Mouse (Mus musculus): ENCODE measurements around the gene Fmnl3.
A peak's percentile ranks its signal among the peaks of the same experiment; 100 is the strongest.

The Fmnl3 gene

DNA sequence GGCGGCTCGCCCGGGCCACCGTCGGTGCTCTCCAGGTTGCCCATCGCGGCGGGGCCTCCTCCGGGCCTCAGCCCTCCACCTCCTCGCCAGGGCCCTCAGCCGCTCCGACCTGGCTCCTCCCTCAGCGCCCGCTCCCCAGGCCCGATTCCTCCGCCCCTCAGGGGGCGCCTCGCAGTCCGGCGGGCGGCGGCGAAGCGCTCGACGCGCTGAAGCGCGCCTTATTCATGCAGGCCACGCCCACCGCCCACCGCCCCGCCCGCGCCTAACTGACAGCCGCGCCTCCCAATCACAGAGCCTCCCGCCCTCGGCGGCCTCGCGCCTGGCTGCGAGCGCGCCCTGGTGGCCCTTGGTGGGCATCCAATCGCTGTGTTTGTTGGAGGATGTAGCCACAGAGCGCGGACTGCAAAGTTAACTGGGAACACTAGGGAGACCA is at the start of gene Fmnl3:
TSS of gene Fmnl3 (minus strand) at position 224 of the 433 bp plus-strand sequence.
- DNase-seq (ENCODE audit: low spot score), result peak; percentile 91

GRCm38 (mm10) chr15:99417692-99418271 is 47.5 kb upstream of the Fmnl3 start:
- no peak for DNase-seq (ENCODE audit: low spot score)

DNA sequence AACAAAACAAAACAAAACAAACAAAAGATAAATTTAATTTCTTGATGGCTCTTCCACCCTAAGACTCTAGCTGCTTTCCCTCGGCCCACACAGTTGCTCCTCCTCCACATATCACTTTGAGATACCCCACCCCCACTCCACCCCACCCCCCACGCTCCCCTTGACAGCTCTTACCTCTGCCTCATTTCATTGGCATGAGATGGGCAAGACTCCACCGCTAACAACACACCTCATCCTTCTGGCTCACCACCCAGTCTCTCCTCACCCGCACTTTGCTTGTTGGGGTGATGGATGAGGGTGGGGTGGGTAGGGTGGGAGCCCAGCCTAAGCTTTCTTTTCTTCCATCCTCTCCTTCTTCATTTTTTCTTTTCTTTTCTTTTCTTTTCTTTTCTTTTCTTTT is 46.7 kb upstream of the Fmnl3 start:
- DNase-seq (ENCODE audit: low spot score), result no peak

DNA sequence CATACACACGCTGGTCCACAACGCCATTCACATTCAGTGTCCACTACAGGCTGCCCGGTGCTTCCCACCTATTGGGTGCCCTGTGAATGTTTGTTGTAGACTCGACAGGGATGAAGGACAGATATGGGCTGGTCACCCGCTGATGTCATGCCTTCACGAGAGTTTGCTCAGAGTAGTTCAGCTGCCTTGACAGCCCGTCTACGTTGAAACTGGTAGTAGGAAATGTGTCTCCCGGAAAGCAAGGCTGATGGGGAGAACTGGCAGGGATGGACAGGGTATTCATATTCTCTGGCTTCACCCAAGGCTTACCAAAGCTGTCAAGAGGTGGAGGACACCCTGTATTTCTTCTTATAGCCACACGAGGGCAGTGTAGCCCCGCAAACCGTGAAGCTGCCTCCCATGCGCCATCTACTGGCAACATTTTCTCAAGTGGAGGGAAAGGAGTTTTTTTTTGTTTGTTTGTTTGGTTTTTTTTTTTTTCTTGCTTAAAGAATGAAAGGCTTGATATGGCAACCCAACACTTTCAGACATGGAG is 46.1 kb upstream of the Fmnl3 start:
- DNase-seq (ENCODE audit: low spot score), result peak; percentile 58

- no peak for DNase-seq (ENCODE audit: low spot score)
These were observed 45.5 kb upstream of the Fmnl3 start for GRCm38 (mm10) chr15:99415793-99416192.

DNA sequence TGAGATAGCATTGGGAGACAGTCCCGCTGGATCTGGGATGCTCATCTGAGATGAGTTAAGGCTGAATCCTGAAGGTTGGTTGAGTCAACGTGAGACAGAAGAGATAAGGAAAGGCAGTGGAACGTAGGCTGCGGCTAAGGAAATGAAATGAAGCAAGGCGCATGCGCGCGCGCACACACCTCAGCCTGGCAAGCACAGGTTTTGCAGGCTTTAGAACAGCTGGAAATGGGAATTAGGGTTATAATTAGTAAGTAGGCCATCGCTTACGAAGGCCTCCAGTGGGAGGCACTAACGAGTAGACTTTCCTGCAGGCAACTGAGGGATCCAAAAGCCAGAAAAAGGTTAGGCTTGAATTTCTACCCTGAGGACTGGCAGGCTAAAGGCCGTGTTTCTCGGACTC is 41.5 kb upstream of the Fmnl3 start:
- DNase-seq (ENCODE audit: low spot score), result no peak

DNA sequence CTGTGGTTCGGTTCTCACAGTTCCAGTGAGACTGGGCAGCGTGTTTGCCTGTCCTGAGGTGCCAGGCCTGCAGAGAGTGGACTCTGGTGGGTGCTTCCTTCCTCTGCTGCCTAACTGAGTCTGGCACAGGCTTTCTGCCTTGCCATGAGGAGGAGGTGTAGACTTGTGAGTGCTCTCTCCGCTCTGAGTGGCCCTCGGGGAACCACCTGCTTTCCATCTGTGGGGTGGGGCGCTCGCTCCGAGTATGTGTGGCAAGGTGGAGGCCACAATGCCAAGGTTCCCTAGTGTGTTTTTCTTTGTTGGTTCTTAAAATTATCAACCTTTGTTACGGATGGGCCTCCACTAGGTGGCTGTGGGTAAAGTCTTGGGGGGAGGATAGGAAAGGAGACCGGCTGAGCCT is 38.6 kb upstream of the Fmnl3 start:
- no peak for DNase-seq (ENCODE audit: low spot score)

GRCm38 (mm10) chr15:99406986-99407570 is 36.8 kb upstream of the Fmnl3 start:
- DNase-seq (ENCODE audit: low spot score), result no peak

DNA sequence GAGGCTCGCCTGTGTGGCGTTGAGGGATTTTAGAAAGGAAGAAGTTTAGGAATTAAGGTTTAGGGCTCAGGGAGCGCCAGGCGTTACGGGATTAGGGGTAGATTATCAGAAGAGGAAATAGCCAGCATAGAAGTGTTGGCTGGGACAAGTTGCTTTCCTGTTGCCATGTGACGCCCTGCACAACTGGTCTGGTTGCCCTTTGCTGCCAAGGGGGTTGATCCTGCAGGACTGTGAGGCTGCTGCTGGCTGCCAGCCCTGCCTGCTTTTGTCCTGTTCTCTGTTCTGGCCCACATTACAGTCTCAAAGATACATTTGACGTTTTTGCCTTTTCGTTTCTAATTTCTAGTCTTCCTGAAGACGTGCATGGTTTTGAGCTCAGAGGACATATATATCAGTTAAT is 34.9 kb upstream of the Fmnl3 start:
- DNase-seq (ENCODE audit: low spot score), result no peak

- no peak for DNase-seq (ENCODE audit: low spot score)
These were observed 33.0 kb upstream of the Fmnl3 start for GRCm38 (mm10) chr15:99403159-99403889.

- no peak for DNase-seq (ENCODE audit: low spot score)
These were observed 30.3 kb upstream of the Fmnl3 start for GRCm38 (mm10) chr15:99400602-99401001.

- DNase-seq (ENCODE audit: low spot score), result no peak
These were observed 29.4 kb upstream of the Fmnl3 start for GRCm38 (mm10) chr15:99399503-99400245.

- no peak for DNase-seq (ENCODE audit: low spot score)
These were observed 27.3 kb upstream of the Fmnl3 start for GRCm38 (mm10) chr15:99397622-99398021.

DNA sequence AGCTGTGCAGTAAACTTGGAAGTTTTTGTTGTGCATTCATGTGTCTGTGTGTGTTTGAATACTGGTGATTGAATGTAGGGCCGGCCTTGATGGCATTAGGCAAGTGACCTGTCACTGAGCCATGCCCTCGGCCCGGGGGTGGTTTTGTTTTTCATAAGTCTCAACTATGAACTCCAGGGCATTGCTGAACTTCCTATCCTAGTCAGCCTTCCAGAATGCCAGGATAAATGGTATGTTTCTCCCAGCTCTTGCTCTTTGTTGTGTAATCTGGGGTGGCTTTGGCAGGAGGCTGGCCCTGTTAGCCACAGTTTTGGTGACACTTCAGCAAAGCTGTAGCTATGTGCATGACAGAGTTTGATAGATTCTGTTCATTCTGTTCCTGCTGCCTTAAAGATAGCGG is 26.6 kb upstream of the Fmnl3 start:
- no peak for DNase-seq (ENCODE audit: low spot score)

DNA sequence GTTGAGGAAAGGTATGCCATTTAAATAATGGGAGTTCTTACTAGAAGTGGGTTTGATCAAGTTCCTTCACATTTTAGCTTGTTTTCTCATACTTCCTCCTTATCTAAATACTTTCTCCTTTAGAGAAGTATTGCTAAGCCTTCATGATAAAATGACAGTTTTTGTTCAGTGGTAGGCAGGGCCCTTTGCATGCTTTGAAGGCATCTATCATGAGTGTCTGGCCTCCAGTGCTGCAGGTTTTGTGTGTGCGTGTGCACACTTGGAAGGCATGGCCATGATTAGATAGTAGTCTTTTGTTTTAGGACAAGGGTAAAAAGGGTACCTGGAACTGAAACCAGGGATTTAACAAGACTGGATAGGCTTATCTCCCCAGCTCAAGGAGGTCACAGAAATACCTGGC is 26.2 kb upstream of the Fmnl3 start:
- DNase-seq (ENCODE audit: low spot score), result no peak

GRCm38 (mm10) chr15:99393386-99394252 is 23.3 kb upstream of the Fmnl3 start:
- no peak for DNase-seq (ENCODE audit: low spot score)

DNA sequence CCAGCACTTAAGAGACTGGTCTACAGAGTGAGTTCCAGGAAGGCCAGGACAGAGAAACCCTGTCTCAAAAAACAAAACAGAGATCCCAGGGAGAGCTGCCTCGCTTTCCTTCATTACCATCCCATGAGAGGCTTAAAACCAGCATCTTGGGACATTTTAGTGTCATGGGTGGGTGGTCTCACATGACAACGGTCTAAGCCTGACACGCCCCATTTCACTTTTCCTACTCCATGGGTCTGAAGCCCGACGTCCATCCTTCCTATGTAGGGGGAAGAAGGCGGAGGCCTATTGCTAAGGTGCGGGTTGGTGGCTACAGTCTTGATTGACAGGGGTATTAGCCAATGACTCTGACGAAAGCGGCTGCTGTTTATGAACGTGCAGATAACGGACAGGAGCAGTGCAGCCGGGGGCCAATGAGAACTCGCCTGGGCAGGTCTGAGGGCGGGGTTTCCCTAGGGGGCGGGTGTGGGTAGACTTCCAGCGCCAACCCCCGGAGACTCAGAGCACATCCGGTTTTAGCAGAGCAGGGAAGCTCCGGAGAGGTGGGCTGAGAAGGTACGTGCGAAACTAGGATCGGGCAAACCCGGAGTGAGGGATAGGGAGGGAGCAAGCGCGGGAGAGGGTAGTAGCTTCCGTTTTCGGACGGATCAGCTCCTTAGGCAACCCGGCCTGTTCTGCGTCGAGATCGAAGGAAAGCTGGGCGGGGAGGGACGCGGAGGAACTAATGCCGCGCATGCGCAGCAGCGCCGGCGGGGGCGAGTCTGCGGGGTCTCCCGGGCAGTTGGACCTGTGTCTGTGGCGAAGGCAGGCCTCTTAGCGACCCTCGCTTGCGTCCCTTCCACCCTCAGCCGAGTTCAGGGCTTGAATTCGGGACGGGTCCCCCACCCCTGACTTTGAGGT is 22.5 kb upstream of the Fmnl3 start, which contains the start of gene Tmbim6:
TSS of gene Tmbim6 (plus strand) at position 397 of the 900 bp plus-strand sequence.
- peak; percentile 100 for DNase-seq (ENCODE audit: low spot score)

DNA sequence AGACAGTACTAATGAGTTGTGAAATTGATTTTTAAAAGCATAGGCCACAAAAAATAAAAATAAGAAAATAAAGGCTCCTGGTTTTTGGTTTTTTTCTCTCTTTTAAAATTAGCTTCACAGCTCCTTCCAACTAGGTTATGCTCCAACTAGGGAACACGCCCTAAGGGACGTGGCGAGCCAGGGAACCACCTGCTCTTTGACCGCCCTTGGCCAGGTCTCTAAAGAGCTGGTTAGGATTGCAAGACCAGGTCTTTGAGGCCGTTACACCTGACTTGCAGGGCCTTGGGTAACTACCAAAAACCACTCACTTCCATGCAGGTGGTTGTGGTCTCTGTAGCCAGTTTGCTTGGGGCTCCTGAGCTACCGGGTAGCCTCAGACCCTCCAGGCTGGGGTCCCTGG is 21.7 kb upstream of the Fmnl3 start:
- DNase-seq (ENCODE audit: low spot score), result no peak

GRCm38 (mm10) chr15:99390472-99391401 is 20.5 kb upstream of the Fmnl3 start:
- DNase-seq (ENCODE audit: low spot score), result no peak

Measured in layer of hippocampus, adult 9-10 months (tissue).